Mouse (Mus musculus): ENCODE measurements around the gene Gdap1l1.
"Not testable (repeated sequence)": the region's sequence is repeated elsewhere in the genome, so short reads cannot be mapped to it uniquely, and the experiment has no call there.

Gdap1l1 gene

GRCm38 (mm10) chr2:163424597-163424996 lies 13.7 kb upstream of the Gdap1l1 start, which contains the start of gene Oser1:
Gene Oser1, minus strand, starts transcription at chr2:163424697.
- DNase-seq = no peak

GRCm38 (mm10) chr2:163428346-163429011 lies 9.8 kb upstream of the Gdap1l1 start:
- no peak for DNase-seq

GRCm38 (mm10) chr2:163431289-163431688 lies 7.0 kb upstream of the Gdap1l1 start:
- no peak for DNase-seq

- no peak for DNase-seq
Observed at GRCm38 (mm10) chr2:163433971-163434370, 4.3 kb upstream of the Gdap1l1 start.

GRCm38 (mm10) chr2:163437800-163438199 lies 476 bp upstream of the Gdap1l1 start:
- DNase-seq = no peak

- peak; percentile 43 for DNase-seq
Observed at GRCm38 (mm10) chr2:163438619-163439451, 559 bp downstream of the Gdap1l1 start.

GRCm38 (mm10) chr2:163439488-163439887 lies 1.2 kb downstream of the Gdap1l1 start:
- DNase-seq = no peak

GRCm38 (mm10) chr2:163443543-163443942 lies 5.3 kb downstream of the Gdap1l1 start:
- DNase-seq = no peak

- no peak for DNase-seq
Observed at GRCm38 (mm10) chr2:163444017-163444416, 5.7 kb downstream of the Gdap1l1 start.

- no peak for DNase-seq
Observed at GRCm38 (mm10) chr2:163447375-163447774, 9.1 kb downstream of the Gdap1l1 start.

GRCm38 (mm10) chr2:163449276-163449675 lies 11.0 kb downstream of the Gdap1l1 start:
- DNase-seq = no peak

GRCm38 (mm10) chr2:163450668-163451295 lies 12.5 kb downstream of the Gdap1l1 start:
- DNase-seq = no peak

- no peak for DNase-seq
Observed at GRCm38 (mm10) chr2:163452738-163453137, 14.5 kb downstream of the Gdap1l1 start.

GRCm38 (mm10) chr2:163453378-163453777 lies 15.1 kb downstream of the Gdap1l1 start:
- DNase-seq = no peak

GRCm38 (mm10) chr2:163458539-163459265 lies 20.4 kb downstream of the Gdap1l1 start:
- DNase-seq = no peak

GRCm38 (mm10) chr2:163459380-163459779 lies 21.1 kb downstream of the Gdap1l1 start:
- DNase-seq = no peak

- no peak for DNase-seq
Observed at GRCm38 (mm10) chr2:163460622-163461021, 22.3 kb downstream of the Gdap1l1 start.

GRCm38 (mm10) chr2:163461307-163461706 lies 23.0 kb downstream of the Gdap1l1 start:
- DNase-seq = not testable (repeated sequence)

GRCm38 (mm10) chr2:163462386-163462785 lies 24.1 kb downstream of the Gdap1l1 start:
- no peak for DNase-seq

GRCm38 (mm10) chr2:163462801-163463200 lies 24.5 kb downstream of the Gdap1l1 start:
- DNase-seq = no peak

GRCm38 (mm10) chr2:163463251-163463769 lies 25.0 kb downstream of the Gdap1l1 start:
- no peak for DNase-seq

- DNase-seq = no peak
Observed at GRCm38 (mm10) chr2:163463998-163464397, 25.7 kb downstream of the Gdap1l1 start.

GRCm38 (mm10) chr2:163464562-163464961 lies 26.3 kb downstream of the Gdap1l1 start:
- no peak for DNase-seq

Measured in liver (tissue).